Mouse (Mus musculus) olfactory bulb, adult 2 months (tissue): ENCODE data around the gene Vps52. TPM values are rescaled to one million over a fixed set of nuclear protein-coding genes. Genes with fewer than 3 reads are reported as not detected.
A peak's percentile ranks its signal among the peaks of the same experiment; 100 is the strongest.
"Not testable (repeated sequence)": the region's sequence is repeated elsewhere in the genome, so short reads cannot be mapped to it uniquely, and the experiment has no call there.

Experiments
- H3K27ac ChIP-seq: fragments of 200-500 bp; 2 replicates; pipeline ENCODE4 v1.5.1; 2012; ENCODE audit warnings: low read depth, low read length; ENCODE audit not compliant: insufficient read depth
- H3K4me1 ChIP-seq: fragments of 200-500 bp; 2 replicates; pipeline ENCODE4 v1.6.1; 2012; ENCODE audit warnings: low read length; ENCODE audit not compliant: control insufficient read depth, insufficient read depth
- H3K4me3 ChIP-seq: fragments of 200-500 bp; 2 replicates; pipeline ENCODE4 v1.5.1; 2012; ENCODE audit warnings: mild to moderate bottlenecking, low read depth, low read length, moderate library complexity; ENCODE audit not compliant: insufficient read depth
- CTCF ChIP-seq: fragments of 200-500 bp; IDR thresholded peaks from 2 replicates; pipeline ENCODE4 v1.5.1; 2012; ENCODE audit warnings: low read depth, mild to moderate bottlenecking, low read length, moderate library complexity; ENCODE audit not compliant: insufficient read depth
- POLR2A ChIP-seq: fragments of 200-500 bp; IDR thresholded peaks from 2 replicates; pipeline ENCODE4 v1.6.1; 2012; ENCODE audit warnings: mild to moderate bottlenecking, low read depth, low read length, moderate library complexity; ENCODE audit not compliant: insufficient read depth
- whole genome bisulfite sequencing: fragments of 180-500 bp; shearing (Covaris S2); methylation state at CpG from one replicate; pipeline ENCODE4 v1.1.7; 2018; 5-methylcytosine and 5-hydroxymethylcytosine counted together
- polyA plus RNA-seq: library from polyadenylated mRNA; stranded (reverse); fragments of >200 nt; gene quantifications from 2 replicates; pipeline ENCODE4 v1.2.4, GENCODE M21; 2012; ENCODE audit warnings: low replicate concordance; ENCODE audit not compliant: missing spikeins, insufficient read depth, insufficient read length

Vps52 gene
- polyA plus RNA-seq, 1 experiment: not detected

DNA sequence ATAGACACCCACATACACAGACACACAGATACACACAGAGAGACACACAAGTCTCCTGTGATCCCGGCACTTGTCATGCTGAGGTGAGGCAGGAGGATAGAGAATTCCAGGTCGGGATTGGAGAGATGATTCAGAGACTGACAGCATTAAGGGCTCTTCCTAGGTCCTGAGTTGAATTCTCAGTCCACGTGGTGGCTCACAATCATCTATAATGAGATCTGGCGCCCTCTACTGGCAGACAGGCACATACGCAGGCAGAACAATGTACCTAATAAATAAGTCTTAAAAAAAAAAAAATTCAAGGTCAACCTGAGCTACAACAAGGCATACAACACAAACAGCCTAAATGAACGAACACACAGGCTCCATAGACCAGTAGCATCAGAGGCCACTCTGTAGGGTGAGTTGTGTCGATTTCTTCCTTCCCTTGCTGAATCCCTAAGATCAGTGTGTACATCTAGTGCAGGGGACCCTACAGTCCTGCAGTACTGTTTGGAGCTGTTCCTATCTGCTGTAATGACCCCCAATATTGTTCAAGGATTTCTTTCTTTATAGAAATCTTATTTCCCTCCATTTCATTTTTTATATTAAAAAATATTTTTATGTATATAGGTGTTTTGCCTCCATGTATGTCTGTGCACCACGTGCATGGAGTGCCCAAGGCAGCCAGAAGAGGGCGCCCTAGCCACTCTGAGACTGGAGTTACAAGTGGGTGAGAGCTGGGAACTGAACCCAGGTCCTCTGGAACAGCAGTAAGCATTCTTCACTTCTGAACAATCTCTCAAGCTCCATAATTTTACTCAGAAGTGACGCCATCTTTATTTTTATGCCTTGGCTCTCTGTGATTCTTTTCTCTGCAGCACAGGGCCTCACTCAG lies 36.4 kb downstream of the Vps52 start:
- H3K4me1 ChIP-seq: no peaks in the 10 kb centered on the region
- WGBS: 28% methylated on average over 10 of the region's 10 CpGs
- H3K27ac ChIP-seq: no peak overlapping the region
- TF ChIP-seq CTCF: no peak
- TF ChIP-seq POLR2A: no peak
- no peak overlapping the region for H3K4me3 ChIP-seq

DNA sequence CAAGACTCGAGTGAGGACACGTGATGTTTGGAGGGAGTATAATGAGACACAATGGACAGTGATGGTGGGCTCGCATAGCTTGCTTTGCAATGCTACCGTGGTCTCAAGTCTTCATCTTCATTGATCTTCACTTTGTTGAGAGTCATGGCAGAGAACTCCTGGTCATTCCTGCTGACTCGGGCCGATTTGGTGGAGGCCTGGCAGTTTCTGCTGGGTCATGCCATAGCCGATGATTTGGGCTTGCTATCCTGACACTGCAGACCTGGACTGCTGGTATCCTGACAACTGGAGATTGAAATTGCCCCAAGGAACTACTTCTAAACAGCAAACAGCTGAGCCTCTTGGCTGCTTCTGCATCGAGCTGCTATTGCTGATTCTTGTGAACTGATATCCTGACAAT lies 39.3 kb downstream of the Vps52 start:
- no peak for TF ChIP-seq POLR2A
- TF ChIP-seq CTCF: no peak
- WGBS: 93% methylated on average over 8 of the region's 8 CpGs
- Histone ChIP-seq H3K27ac (no peak overlapping the region), H3K4me1 (peaks cover 6% of the 10 kb centered on the region; the same call in 1 of the 2 replicates), H3K4me3 (no peak overlapping the region)

DNA sequence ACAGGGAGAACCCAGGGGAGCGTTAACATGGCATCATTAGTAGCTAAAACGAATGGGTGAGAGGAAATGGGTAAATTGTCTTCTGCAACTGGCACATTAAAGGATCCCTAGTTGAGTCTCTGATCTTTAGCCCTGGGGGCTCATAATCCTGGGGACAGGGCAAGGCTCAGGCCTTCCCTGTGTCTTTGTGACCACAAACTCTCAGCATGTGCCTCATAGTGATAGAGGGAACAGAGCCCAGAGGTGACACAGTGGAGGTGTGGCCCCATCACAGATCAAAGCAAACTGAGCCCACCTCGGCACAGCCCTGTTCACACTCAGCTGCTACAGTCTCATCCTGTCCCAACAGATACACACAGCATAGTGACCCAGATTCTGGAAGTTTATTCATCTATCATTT lies 40.0 kb downstream of the Vps52 start:
- no peak overlapping the region for H3K27ac ChIP-seq
- WGBS: 74% methylated on average over 3 of the region's 3 CpGs
- no peak overlapping the region for H3K4me3 ChIP-seq
- peaks cover 9% of the 10 kb centered on the region for H3K4me1 ChIP-seq
- TF ChIP-seq CTCF (no peak), POLR2A (no peak)

DNA sequence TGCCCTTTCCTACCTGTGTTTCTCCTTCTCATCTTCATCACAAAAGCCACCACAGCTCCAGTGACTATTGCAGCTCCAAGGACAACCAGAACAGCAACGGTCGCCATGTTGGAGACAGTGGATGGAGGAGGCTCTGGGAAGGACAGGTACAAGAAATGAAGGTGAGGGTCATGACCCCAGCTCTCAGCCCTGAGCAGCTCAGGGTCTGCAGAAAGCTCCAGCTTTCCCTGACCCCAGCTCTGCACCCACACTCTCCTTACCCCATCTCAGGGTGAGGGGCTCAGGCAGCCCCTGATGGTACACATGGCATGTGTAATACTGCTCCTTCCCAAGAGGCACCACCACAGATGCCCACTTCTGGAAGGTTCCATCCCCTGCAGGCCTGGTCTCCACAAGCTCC lies 41.4 kb downstream of the Vps52 start:
- WGBS: 94% methylated on average over 2 of the region's 2 CpGs
- H3K27ac ChIP-seq, H3K4me1 ChIP-seq, H3K4me3 ChIP-seq: not testable (repeated sequence)

DNA sequence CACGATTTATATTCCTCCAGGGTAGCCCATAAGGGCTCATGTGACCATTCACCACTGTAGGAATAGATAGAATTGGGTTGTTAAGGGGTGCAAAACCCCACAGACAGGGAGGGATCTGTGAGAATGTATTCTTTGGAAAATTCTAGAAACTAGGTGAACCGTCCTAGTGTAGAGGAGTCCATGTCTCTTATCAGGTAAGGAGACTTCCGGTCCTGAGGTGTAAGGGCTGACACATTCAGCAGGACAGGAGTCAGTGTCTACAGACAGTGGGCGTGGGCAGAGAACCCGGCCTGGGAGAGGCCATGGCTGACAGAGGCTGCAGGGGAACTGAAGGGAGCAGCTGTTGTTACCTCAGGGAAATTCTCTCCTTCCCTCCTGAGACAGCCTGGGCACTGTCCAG lies 43.1 kb downstream of the Vps52 start:
- H3K27ac ChIP-seq, H3K4me1 ChIP-seq, H3K4me3 ChIP-seq: not testable (repeated sequence)
- WGBS: 76% methylated on average over 5 of the region's 5 CpGs

DNA sequence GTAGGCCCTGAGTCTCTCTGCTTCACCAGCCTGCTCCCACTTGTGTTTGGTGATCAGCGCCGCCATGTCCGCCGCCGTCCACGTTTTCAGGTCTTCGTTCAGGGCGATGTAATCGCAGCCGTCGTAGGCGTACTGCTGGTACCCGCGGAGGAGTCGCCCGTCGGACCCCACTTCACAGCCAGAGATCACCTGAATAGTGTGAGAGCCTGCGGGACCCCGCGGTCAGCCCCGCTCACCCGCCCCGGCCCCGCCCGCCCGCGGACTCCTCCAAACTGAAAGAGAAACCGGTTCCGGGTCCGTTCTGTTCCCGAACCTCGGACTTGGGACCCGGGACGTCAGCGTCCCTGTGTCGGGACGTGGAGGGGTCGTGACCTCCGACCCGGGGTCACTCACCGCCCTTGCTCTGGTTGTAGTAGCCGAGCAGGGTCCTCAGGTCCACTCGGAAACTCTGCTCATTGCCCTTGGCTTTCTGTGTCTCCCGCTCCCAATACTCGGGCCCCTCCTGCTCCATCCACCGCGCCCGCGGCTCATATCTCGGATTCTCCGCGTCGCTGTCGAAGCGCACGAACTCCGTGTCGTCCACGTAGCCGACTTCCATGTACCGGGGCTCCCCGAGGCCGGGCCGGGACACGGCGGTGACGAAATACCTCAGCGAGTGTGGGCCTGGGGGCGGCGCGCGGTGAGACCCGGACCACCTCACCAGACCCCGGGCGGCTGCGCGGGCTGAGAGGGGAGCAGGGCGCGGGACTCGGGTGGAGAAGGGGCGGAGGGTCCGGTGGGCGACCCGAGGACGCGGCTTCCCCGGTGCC lies 43.9 kb downstream of the Vps52 start:
- TF ChIP-seq CTCF (no peak), POLR2A (no peak)
- H3K4me3 ChIP-seq: peak overlapping the region; percentile 58
- H3K4me1 ChIP-seq: peaks cover 9% of the 10 kb centered on the region
- no peak overlapping the region for H3K27ac ChIP-seq
- WGBS: 1% methylated on average over 81 of the region's 87 CpGs

DNA sequence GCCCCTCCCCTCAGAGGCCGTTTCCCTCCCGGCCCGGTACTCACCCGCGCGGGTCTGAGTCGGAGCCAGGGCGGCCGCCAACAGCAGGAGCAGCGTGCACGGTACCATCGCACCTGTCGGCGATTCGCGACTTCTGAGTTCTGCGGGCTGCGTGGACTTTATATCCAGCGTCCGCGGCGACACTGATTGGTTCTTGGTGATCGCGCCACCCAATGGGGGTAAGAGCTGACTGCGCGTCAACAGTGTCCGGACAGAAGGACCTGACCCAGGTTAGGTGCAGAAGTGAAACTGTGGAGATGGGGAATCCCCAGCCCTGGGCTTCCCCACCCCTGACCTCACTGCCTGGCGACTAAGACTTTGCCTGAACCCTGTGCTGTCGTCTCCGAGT lies 44.5 kb downstream of the Vps52 start, which contains the start of gene H2-K1:
TSS of gene H2-K1 (minus strand) at position 198 of the 388 bp plus-strand sequence.
- TF ChIP-seq CTCF: no peak
- peak; percentile 43 for TF ChIP-seq POLR2A
- Histone ChIP-seq H3K4me3 (peak within 1 kb of the TSS; percentile 58), H3K4me1 (peaks cover 9% of the 10 kb centered on the region), H3K27ac (no peak within 1 kb of the TSS)
- WGBS: under 1% methylated on average over 30 of the region's 30 CpGs

DNA sequence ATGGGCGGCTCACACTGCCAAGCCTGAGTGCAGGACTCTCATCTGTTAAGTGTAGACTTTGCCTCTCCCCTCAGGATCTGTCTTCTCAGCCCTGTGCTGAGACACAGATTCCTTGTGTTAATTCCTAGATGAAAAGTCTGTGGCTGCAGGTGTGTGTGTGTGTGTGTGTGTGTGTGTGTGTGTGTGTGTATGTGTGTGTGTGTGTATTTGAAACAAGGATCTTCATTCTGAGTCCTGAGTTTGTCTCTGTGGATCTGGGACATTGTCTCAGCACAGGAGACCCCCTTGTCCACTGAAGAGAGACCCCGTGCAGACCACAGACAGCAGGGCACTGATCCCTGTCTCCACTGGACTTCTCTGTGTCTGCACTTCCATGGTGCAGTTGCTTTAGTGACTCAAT lies 45.2 kb downstream of the Vps52 start:
- WGBS: 65% methylated on average over 2 of the region's 2 CpGs
- H3K4me1 ChIP-seq, H3K27ac ChIP-seq, H3K4me3 ChIP-seq: not testable (repeated sequence)

DNA sequence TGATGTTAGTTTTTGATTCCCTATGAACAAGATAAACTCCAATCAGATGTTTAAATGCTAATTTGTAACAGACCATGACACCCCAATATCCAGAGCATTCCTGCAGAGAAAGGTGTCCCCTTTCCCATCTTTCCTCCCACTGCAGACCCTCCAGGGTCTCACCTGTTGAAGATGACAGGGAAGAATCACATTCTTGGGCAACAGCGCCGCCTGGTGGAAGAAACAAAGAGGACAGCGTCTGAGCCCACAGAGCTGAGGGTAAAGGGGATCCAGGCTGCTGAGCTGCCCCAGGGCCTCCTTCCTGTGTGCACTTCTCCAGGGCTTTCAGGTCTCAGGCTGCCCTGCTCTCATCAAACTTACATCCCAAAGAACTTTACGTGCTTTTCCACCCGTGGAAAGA lies 47.8 kb downstream of the Vps52 start:
- Histone ChIP-seq H3K4me1 (peaks cover 9% of the 10 kb centered on the region), H3K27ac (no peak overlapping the region), H3K4me3 (no peak overlapping the region)
- TF ChIP-seq POLR2A: no peak
- peak; percentile 59 for TF ChIP-seq CTCF
- 5% methylated on average over 5 of the region's 5 CpGs for WGBS

DNA sequence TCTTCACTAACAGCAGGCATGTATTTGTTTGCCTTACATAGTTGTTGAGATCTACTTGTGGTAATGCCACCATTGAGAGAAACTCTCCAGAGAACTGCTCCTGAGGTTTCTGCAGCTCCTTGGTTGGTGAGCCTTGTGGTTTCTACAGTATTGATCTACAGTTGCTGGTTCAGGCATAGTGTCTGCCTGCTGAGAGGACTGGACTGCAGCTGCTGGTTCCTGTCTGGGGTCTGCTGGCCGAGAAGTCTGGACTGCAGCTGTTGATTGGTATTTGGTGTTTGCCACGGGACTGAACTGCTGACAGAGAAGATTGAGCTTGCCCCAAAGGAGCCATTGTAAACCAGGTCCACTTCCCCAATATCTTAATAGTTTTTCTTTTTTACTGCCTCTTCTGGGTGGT lies 51.0 kb downstream of the Vps52 start:
- TF ChIP-seq CTCF: no peak
- no peak for TF ChIP-seq POLR2A
- H3K4me3 ChIP-seq: no peak overlapping the region
- no peak overlapping the region for H3K27ac ChIP-seq
- WGBS: 59% methylated on average over 2 of the region's 2 CpGs
- H3K4me1 ChIP-seq: no peaks in the 10 kb centered on the region
